Mouse (Mus musculus): ENCODE results near the gene Fbxw25. TPM values are rescaled to one million over a fixed set of nuclear protein-coding genes. Genes with fewer than 3 reads are reported as not detected.
"Not testable (repeated sequence)": the region's sequence is repeated elsewhere in the genome, so short reads cannot be mapped to it uniquely, and the experiment has no call there.

Gene Fbxw25
- not detected in 2 replicates for polyA plus RNA-seq (2015; fragmentation: Nextera tagmentation; extraction: Ambion mirVana)

GRCm38 (mm10) chr9:109664552-109664951, at the start of gene Fbxw25:
Gene Fbxw25, minus strand, starts transcription at chr9:109664652.
- H3K4me1 ChIP-seq; H3K9me3 ChIP-seq; H3K27me3 ChIP-seq; H3K4me2 ChIP-seq; H3K4me3 ChIP-seq; H3K36me3 ChIP-seq; H3K9ac ChIP-seq; ATAC-seq (ENCODE audit: insufficient number of reproducible peaks, low FRiP score, low TSS enrichment, low read depth); H3K27ac ChIP-seq: not testable (repeated sequence)
- 68% methylated on average over 2 of the region's 2 CpGs for WGBS

GRCm38 (mm10) chr9:109702600-109702999, 38.1 kb upstream of the Fbxw25 start, which contains the start of gene Fbxw18:
Gene Fbxw18, minus strand, starts transcription at chr9:109702700.
- not testable (repeated sequence) for H3K4me3 ChIP-seq; H3K36me3 ChIP-seq; H3K9ac ChIP-seq; ATAC-seq (ENCODE audit: insufficient number of reproducible peaks, low FRiP score, low TSS enrichment, low read depth); H3K4me1 ChIP-seq; H3K9me3 ChIP-seq; H3K4me2 ChIP-seq; H3K27ac ChIP-seq; H3K27me3 ChIP-seq
- WGBS, result 66% methylated on average over 4 of the region's 4 CpGs

- Histone ChIP-seq H3K27ac (no peak overlapping the region), H3K9me3 (no peaks in the 10 kb centered on the region), H3K9ac (no peak overlapping the region), H3K4me3 (no peak overlapping the region), H3K36me3 (no peaks in the 10 kb centered on the region), H3K4me1 (no peaks in the 10 kb centered on the region), H3K27me3 (no peaks in the 10 kb centered on the region), H3K4me2 (no peak overlapping the region)
- ATAC-seq (ENCODE audit: insufficient number of reproducible peaks, low FRiP score, low TSS enrichment, low read depth), result no peak
- 8% methylated on average over 1 of the region's 1 CpGs for WGBS
Observed at GRCm38 (mm10) chr9:109685299-109685698, 20.8 kb upstream of the Fbxw25 start.

- not testable (repeated sequence) for H3K4me2 ChIP-seq; H3K4me1 ChIP-seq; H3K9ac ChIP-seq; H3K4me3 ChIP-seq; H3K27ac ChIP-seq; H3K36me3 ChIP-seq; ATAC-seq (ENCODE audit: insufficient number of reproducible peaks, low FRiP score, low TSS enrichment, low read depth); H3K9me3 ChIP-seq; H3K27me3 ChIP-seq
- WGBS, result 81% methylated on average over 2 of the region's 2 CpGs
Observed at GRCm38 (mm10) chr9:109625957-109626356, 38.5 kb downstream of the Fbxw25 start, which contains the start of gene Fbxw24. Gene Fbxw24, minus strand, starts transcription at chr9:109626057.

- 43% methylated on average over 5 of the region's 5 CpGs for WGBS
- not testable (repeated sequence) for H3K36me3 ChIP-seq; H3K27ac ChIP-seq; H3K9me3 ChIP-seq; ATAC-seq (ENCODE audit: insufficient number of reproducible peaks, low FRiP score, low TSS enrichment, low read depth); H3K4me3 ChIP-seq; H3K9ac ChIP-seq; H3K27me3 ChIP-seq; H3K4me2 ChIP-seq; H3K4me1 ChIP-seq
Observed at GRCm38 (mm10) chr9:109606837-109607236, 57.6 kb downstream of the Fbxw25 start.

- not testable (repeated sequence) for H3K27me3 ChIP-seq; H3K9ac ChIP-seq; H3K4me2 ChIP-seq; H3K27ac ChIP-seq; H3K9me3 ChIP-seq; ATAC-seq (ENCODE audit: insufficient number of reproducible peaks, low FRiP score, low TSS enrichment, low read depth); H3K4me3 ChIP-seq; H3K4me1 ChIP-seq; H3K36me3 ChIP-seq
- 55% methylated on average over 2 of the region's 2 CpGs for WGBS
Observed at GRCm38 (mm10) chr9:109602128-109602527, 62.3 kb downstream of the Fbxw25 start.

GRCm38 (mm10) chr9:109597226-109597625, 67.2 kb downstream of the Fbxw25 start:
- Histone ChIP-seq H3K4me1 (no peaks in the 10 kb centered on the region), H3K9ac (no peak overlapping the region), H3K27me3 (no peaks in the 10 kb centered on the region), H3K27ac (no peak overlapping the region), H3K9me3 (no peaks in the 10 kb centered on the region), H3K36me3 (no peaks in the 10 kb centered on the region), H3K4me2 (no peak overlapping the region), H3K4me3 (no peak overlapping the region)
- no peak for ATAC-seq (ENCODE audit: insufficient number of reproducible peaks, low FRiP score, low TSS enrichment, low read depth)

Other genes with a start within 250 kb of the Fbxw25 start
- gene Fbxw16, start 215.5 kb downstream of the Fbxw25 start, polyA plus RNA-seq (2015; fragmentation: Nextera tagmentation; extraction: Ambion mirVana), result not detected in 2 replicates
- not detected in 2 replicates for gene Fbxw19, start 168.8 kb downstream of the Fbxw25 start, polyA plus RNA-seq (2015; fragmentation: Nextera tagmentation; extraction: Ambion mirVana)
- gene Fbxw15, start 96.4 kb downstream of the Fbxw25 start, polyA plus RNA-seq (2015; fragmentation: Nextera tagmentation; extraction: Ambion mirVana), result not detected in 2 replicates
- not detected in 2 replicates for gene Fbxw24, start 38.6 kb downstream of the Fbxw25 start, polyA plus RNA-seq (2015; fragmentation: Nextera tagmentation; extraction: Ambion mirVana)
- gene Fbxw18, start 38.0 kb upstream of the Fbxw25 start, polyA plus RNA-seq (2015; fragmentation: Nextera tagmentation; extraction: Ambion mirVana), result not detected in 2 replicates
- not detected in 2 replicates for gene Fbxw26, start 81.4 kb upstream of the Fbxw25 start, polyA plus RNA-seq (2015; fragmentation: Nextera tagmentation; extraction: Ambion mirVana)
- not detected in 2 replicates for gene Fbxw27, start 126.0 kb upstream of the Fbxw25 start, polyA plus RNA-seq (2015; fragmentation: Nextera tagmentation; extraction: Ambion mirVana)
- gene Spink8, start 147.6 kb upstream of the Fbxw25 start, polyA plus RNA-seq (2015; fragmentation: Nextera tagmentation; extraction: Ambion mirVana), result 1.6 and 2.2 TPM in 2 replicates
- 55.9 and 58.3 TPM in 2 replicates for gene Nme6, start 168.1 kb upstream of the Fbxw25 start, polyA plus RNA-seq (2015; fragmentation: Nextera tagmentation; extraction: Ambion mirVana)
- 2.8 and 3.3 TPM in 2 replicates for gene Camp, start 185.0 kb upstream of the Fbxw25 start, polyA plus RNA-seq (2015; fragmentation: Nextera tagmentation; extraction: Ambion mirVana)
- gene Cdc25a, start 210.9 kb upstream of the Fbxw25 start, polyA plus RNA-seq (2015; fragmentation: Nextera tagmentation; extraction: Ambion mirVana), result 25.4 and 27.1 TPM in 2 replicates

Measured in limb, embryonic 15.5 days (tissue).